Mouse (Mus musculus) heart, adult 2 months (tissue): Measurements from ENCODE around the gene Eps8. TPM values are rescaled to one million over a fixed set of nuclear protein-coding genes. Genes with fewer than 3 reads are reported as not detected.

ENCODE experiments used
- DNase-seq, 2 experiments: peaks; one replicate each; pipeline ENCODE4 v3.0.0; 2021
- H3K27ac ChIP-seq: fragments of 200-600 bp; 2 replicates; pipeline ENCODE4 v1.8.1; 2022
- H3K27me3 ChIP-seq: fragments of 200-500 bp; 2 replicates; pipeline ENCODE4 v1.6.1; 2012; ENCODE audit warnings: mild to moderate bottlenecking, low read length, inconsistent platforms, mixed read lengths; ENCODE audit not compliant: control insufficient read depth, insufficient read depth
- H3K36me3 ChIP-seq: fragments of 200-500 bp; 2 replicates; pipeline ENCODE4 v1.6.1; 2012; ENCODE audit warnings: low read length, inconsistent platforms; ENCODE audit not compliant: control insufficient read depth, insufficient read depth
- H3K4me1 ChIP-seq: fragments of 200-500 bp; 2 replicates; pipeline ENCODE4 v1.6.1; 2011; ENCODE audit warnings: low read length; ENCODE audit not compliant: control insufficient read depth, insufficient read depth
- H3K4me3 ChIP-seq: fragments of 200-600 bp; 2 replicates; pipeline ENCODE4 v1.8.1; 2022
- H3K79me2 ChIP-seq: fragments of 200-500 bp; replicated peaks from 2 replicates; pipeline ENCODE4 v1.6.1; 2012; ENCODE audit warnings: mild to moderate bottlenecking, inconsistent platforms, low read length, moderate library complexity, mixed read lengths; ENCODE audit not compliant: control insufficient read depth, insufficient read depth
- H3K9ac ChIP-seq: fragments of 200-500 bp; 2 replicates; pipeline ENCODE4 v1.6.1; 2012; ENCODE audit warnings: low read depth, mild to moderate bottlenecking, control low read depth, inconsistent platforms, low read length, mixed read lengths
- CTCF ChIP-seq: fragments of 200-600 bp; IDR thresholded peaks from 2 replicates; pipeline ENCODE4 v1.8.1; 2022; ENCODE audit warnings: antibody characterized with exemption, mild to moderate bottlenecking, moderate library complexity
- EP300 ChIP-seq: fragments of 200-500 bp; IDR thresholded peaks from 2 replicates; pipeline ENCODE4 v1.6.1; 2011; ENCODE audit warnings: low read depth, low read length, control low read depth; ENCODE audit not compliant: insufficient read depth
- POLR2A ChIP-seq: fragments of 200-500 bp; IDR thresholded peaks from 2 replicates; pipeline ENCODE4 v1.6.1; 2011; ENCODE audit warnings: mild to moderate bottlenecking, low read depth, low read length, control low read depth; ENCODE audit not compliant: insufficient read depth
- WGBS: fragments of 180-500 bp; shearing (Covaris S2); methylation state at CpG from one replicate; pipeline ENCODE4 v1.1.7; 2018; 5-methylcytosine and 5-hydroxymethylcytosine counted together
- intact Hi-C: fragments of 180-260 bp; cut with DNase I; formaldehyde crosslinking; loops from one replicate; pipeline ENCODE4 v1.15.1; 2025
- polyA plus RNA-seq: library from polyadenylated mRNA; depleted of rRNA; stranded (reverse); fragments of >200 nt; gene quantifications from 2 replicates; pipeline ENCODE4 v1.2.3, GENCODE M21; 2012
- total RNA-seq, 2 experiments: library from RNA; stranded (reverse); gene quantifications; 2 replicates each; pipeline ENCODE4 v1.2.3; 2021

The Eps8 gene
- total and polyA plus RNA-seq, 3 experiments: 6.7 to 12.2 (median 11.6) TPM

DNA sequence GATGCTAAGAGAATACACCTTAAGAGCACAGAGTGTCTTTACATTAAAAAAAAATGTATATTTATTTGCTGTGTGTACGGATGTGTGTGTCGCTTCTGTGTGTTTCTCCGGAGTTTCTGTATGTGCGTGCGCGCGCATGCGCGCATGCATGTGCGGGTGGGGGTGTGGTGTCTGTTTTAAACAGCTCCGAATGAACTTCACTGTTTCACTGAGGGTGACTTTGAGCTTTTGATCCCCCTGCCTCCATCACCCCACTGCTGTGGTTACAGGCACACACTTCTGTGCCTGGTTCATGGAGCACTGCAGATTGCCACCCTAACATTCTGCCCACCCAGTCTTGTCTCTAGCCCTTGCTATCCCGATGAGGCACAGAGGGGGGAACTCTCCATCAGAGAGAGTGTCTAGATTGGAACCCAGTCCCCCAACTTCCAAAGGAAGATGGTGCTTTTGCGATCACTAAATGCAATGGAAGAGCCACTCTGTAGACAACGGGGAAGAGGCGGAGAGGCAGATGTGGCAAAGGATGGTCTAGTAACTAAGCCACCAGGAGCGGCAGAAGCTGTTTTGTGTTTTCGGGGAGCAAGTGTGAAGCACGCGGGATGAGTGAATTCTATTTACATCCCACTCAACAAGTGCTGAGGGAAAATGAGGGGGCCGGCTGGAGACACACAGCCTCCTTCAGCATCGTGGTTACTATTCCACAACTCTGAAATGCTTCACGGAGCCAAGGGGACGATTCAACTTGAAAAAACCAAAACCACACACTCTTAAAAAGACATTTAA is 7.1 kb upstream of the Eps8 start:
- no peaks in the 10 kb centered on the region for H3K27me3 ChIP-seq
- TF ChIP-seq CTCF (no peak), POLR2A (no peak), EP300 (no peak)
- no peak overlapping the region for H3K27ac ChIP-seq
- H3K9ac ChIP-seq: no peak overlapping the region
- no peak for DNase-seq
- peaks cover 3% of the 10 kb centered on the region for H3K4me1 ChIP-seq
- no peaks in the 10 kb centered on the region for H3K36me3 ChIP-seq
- intact Hi-C loops: loop anchor here (2.0 to 5.0 kb wide), 2 partner anchors 61 to 205 kb away; no protein-coding TSS in a partner anchor
- no peak overlapping the region for H3K4me3 ChIP-seq
- H3K79me2 ChIP-seq: no peaks in the 10 kb centered on the region
- 93% methylated on average over 23 of the region's 23 CpGs for whole genome bisulfite sequencing

DNA sequence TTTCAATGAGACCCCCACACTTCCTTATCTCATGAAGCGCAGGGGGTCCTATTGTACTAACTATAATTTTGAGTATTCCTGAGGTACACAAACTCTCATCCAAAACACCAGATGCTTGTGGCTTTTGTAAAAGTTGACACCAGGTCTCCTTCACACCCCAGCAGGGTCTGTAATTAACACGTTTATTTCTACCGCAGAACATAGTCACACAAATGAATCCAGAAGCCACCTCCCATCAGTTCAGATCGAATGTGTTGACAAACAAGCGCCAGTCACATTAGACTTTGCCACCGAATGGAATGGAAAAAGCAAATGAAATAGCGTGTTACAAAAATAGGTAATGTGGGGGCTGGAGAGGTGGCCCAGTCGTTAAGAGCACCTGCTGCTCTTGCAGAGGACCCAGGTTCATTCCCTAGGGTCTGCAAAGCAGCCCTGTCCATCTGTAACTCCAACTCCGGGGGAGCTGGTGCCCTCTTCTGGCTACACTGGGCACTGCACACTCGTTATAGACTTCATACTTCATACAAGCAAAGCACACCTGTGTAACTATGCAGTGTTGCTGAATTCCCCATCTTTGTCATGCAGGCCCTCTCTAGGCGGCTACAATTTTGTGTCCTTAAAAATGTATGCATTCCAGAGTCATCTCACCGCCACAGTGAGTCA is 3.9 kb upstream of the Eps8 start:
- H3K9ac ChIP-seq: no peak overlapping the region
- no peak overlapping the region for H3K4me3 ChIP-seq
- H3K27ac ChIP-seq: no peak overlapping the region
- H3K27me3 ChIP-seq: no peaks in the 10 kb centered on the region
- H3K79me2 ChIP-seq: no peaks in the 10 kb centered on the region
- H3K36me3 ChIP-seq: no peaks in the 10 kb centered on the region
- WGBS: 78% methylated on average over 12 of the region's 12 CpGs
- no peak for DNase-seq
- intact Hi-C loops: no loop called here
- no peak for TF ChIP-seq EP300
- peak; percentile 59 for TF ChIP-seq CTCF
- H3K4me1 ChIP-seq: no peaks in the 10 kb centered on the region

- H3K4me3 ChIP-seq: no peak overlapping the region
- H3K4me1 ChIP-seq: no peaks in the 10 kb centered on the region
- no peak overlapping the region for H3K9ac ChIP-seq
- no peaks in the 10 kb centered on the region for H3K27me3 ChIP-seq
- H3K79me2 ChIP-seq: no peaks in the 10 kb centered on the region
- DNase-seq: no peak
- H3K27ac ChIP-seq: no peak overlapping the region
- intact Hi-C loops: no loop called here
- no peaks in the 10 kb centered on the region for H3K36me3 ChIP-seq
- WGBS: 88% methylated on average over 6 of the region's 6 CpGs
- TF ChIP-seq CTCF (no peak), EP300 (no peak), POLR2A (no peak)
Measured at GRCm38 (mm10) chr6:137657203-137657602, 2.5 kb upstream of the Eps8 start.

GRCm38 (mm10) chr6:137649528-137649927 is 5.1 kb downstream of the Eps8 start:
- DNase-seq: no peak
- H3K9ac ChIP-seq: no peak overlapping the region
- TF ChIP-seq POLR2A (no peak), CTCF (no peak), EP300 (no peak)
- 21% methylated on average over 5 of the region's 7 CpGs for WGBS
- peak overlapping the region; percentile 77 for H3K4me3 ChIP-seq
- intact Hi-C loops: loop anchor here (1.0 to 5.0 kb wide), 3 partner anchors 73 to 194 kb away; no protein-coding TSS in a partner anchor
- peaks cover 1% of the 10 kb centered on the region; the same call in 1 of the 2 replicates for H3K4me1 ChIP-seq
- no peak overlapping the region; the same call in 1 of the 2 replicates for H3K27ac ChIP-seq
- no peaks in the 10 kb centered on the region for H3K27me3 ChIP-seq
- H3K79me2 ChIP-seq: no peaks in the 10 kb centered on the region
- H3K36me3 ChIP-seq: no peaks in the 10 kb centered on the region

DNA sequence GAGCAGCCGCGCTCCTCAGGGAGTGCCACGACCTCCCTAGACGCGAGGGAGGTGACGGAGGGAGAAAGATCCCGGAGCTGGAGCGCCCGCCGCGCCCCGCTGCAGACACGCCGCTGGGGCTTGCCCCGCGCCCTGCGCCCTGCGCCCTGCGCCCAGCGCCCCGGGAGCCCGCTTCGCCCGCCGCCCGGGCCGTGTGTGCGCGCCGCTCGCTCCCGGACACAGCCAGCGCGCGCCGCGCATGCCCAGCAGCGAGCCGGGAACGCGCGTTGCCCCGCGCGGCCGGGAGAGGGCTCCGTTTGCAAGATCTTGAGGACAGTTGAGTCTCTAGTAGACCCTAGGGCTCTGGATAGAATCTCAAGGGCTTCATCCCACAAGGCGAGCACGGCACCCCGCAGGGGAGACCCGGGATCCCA is 5.6 kb downstream of the Eps8 start:
- H3K27me3 ChIP-seq: no peaks in the 10 kb centered on the region
- 3% methylated on average over 51 of the region's 51 CpGs for WGBS
- H3K79me2 ChIP-seq: no peaks in the 10 kb centered on the region
- H3K4me3 ChIP-seq: peak overlapping the region; percentile 77
- H3K36me3 ChIP-seq: no peaks in the 10 kb centered on the region
- peak; percentile 91 to 93 for DNase-seq
- TF ChIP-seq POLR2A (no peak), CTCF (peak; percentile 66)
- peak overlapping the region; percentile 95 for H3K9ac ChIP-seq
- peaks cover 1% of the 10 kb centered on the region; the same call in 1 of the 2 replicates for H3K4me1 ChIP-seq
- intact Hi-C loops: loop anchor here (1.0 to 5.0 kb wide), 3 partner anchors 74 to 194 kb away; no protein-coding TSS in a partner anchor
- peak overlapping the region; percentile 81 for H3K27ac ChIP-seq
